Mouse (Mus musculus): Measurements from ENCODE around the gene Sh3bp4.

Gene Sh3bp4

GRCm38 (mm10) chr1:89071371-89072142, 1.3 kb downstream of the Sh3bp4 start:
- DNase-seq = no peak

- DNase-seq = peak; percentile 38 to 73
Measured at GRCm38 (mm10) chr1:89072143-89072990, 2.2 kb downstream of the Sh3bp4 start.

GRCm38 (mm10) chr1:89073291-89073846, 3.2 kb downstream of the Sh3bp4 start:
- DNase-seq = peak in 1 of 2 experiments; percentile 47

GRCm38 (mm10) chr1:89074678-89075077, 4.5 kb downstream of the Sh3bp4 start:
- peak in 1 of 2 experiments; percentile 31 for DNase-seq

- DNase-seq = peak in 1 of 2 experiments; percentile 26
Measured at GRCm38 (mm10) chr1:89075120-89075519, 4.9 kb downstream of the Sh3bp4 start.

- peak in 1 of 2 experiments; percentile 19 for DNase-seq
Measured at GRCm38 (mm10) chr1:89076777-89077176, 6.6 kb downstream of the Sh3bp4 start.

GRCm38 (mm10) chr1:89078240-89078639, 8.0 kb downstream of the Sh3bp4 start:
- DNase-seq = peak in 1 of 2 experiments; percentile 9

- peak in 1 of 2 experiments; percentile 13 for DNase-seq
Measured at GRCm38 (mm10) chr1:89078730-89079129, 8.5 kb downstream of the Sh3bp4 start.

- DNase-seq = peak in 1 of 2 experiments; percentile 29
Measured at GRCm38 (mm10) chr1:89079239-89079638, 9.0 kb downstream of the Sh3bp4 start.

GRCm38 (mm10) chr1:89080371-89080770, 10.2 kb downstream of the Sh3bp4 start:
- DNase-seq = peak in 1 of 2 experiments; percentile 38

GRCm38 (mm10) chr1:89080795-89081194, 10.6 kb downstream of the Sh3bp4 start:
- DNase-seq = peak in 1 of 2 experiments; percentile 49

- DNase-seq = peak; percentile 18 to 74
Measured at GRCm38 (mm10) chr1:89081371-89081770, 11.2 kb downstream of the Sh3bp4 start.

- peak in 1 of 2 experiments; percentile 29 for DNase-seq
Measured at GRCm38 (mm10) chr1:89082171-89082882, 12.1 kb downstream of the Sh3bp4 start.

GRCm38 (mm10) chr1:89086575-89087153, 16.4 kb downstream of the Sh3bp4 start:
- peak in 1 of 2 experiments; percentile 28 for DNase-seq

- DNase-seq = peak; percentile 35 to 56
Measured at GRCm38 (mm10) chr1:89088144-89088543, 17.9 kb downstream of the Sh3bp4 start.

- peak in 1 of 2 experiments; percentile 25 for DNase-seq
Measured at GRCm38 (mm10) chr1:89088748-89089288, 18.6 kb downstream of the Sh3bp4 start.

GRCm38 (mm10) chr1:89089821-89090600, 19.8 kb downstream of the Sh3bp4 start:
- DNase-seq = peak in 1 of 2 experiments; percentile 21

GRCm38 (mm10) chr1:89090676-89091075, 20.5 kb downstream of the Sh3bp4 start:
- DNase-seq = peak in 1 of 2 experiments; percentile 34

- peak in 1 of 2 experiments; percentile 29 for DNase-seq
Measured at GRCm38 (mm10) chr1:89092019-89092418, 21.8 kb downstream of the Sh3bp4 start.

GRCm38 (mm10) chr1:89092442-89092991, 22.3 kb downstream of the Sh3bp4 start:
- peak; percentile 61 to 74 for DNase-seq
